Mouse (Mus musculus) heart, postnatal 14 days (tissue): ENCODE data around the gene Klf13. TPM values are rescaled to one million over a fixed set of nuclear protein-coding genes. Genes with fewer than 3 reads are reported as not detected.

ENCODE experiments used
- DNase-seq, 2 experiments: peaks; one replicate each; pipeline ENCODE4 v3.0.0; 2021 to 2022
- intact Hi-C: fragments of 180-260 bp; cut with DNase I; formaldehyde crosslinking; loops from one replicate; pipeline ENCODE4 v1.15.1; 2025
- total RNA-seq, 2 experiments: library from RNA; stranded (reverse); gene quantifications; 2 replicates each; pipeline ENCODE4 v1.2.3; 2021

The Klf13 gene
- total RNA-seq, 2 experiments from 2014 or later = 93.5 to 97.3 TPM

GRCm38 (mm10) chr7:63858571-63859152, 80.1 kb downstream of the Klf13 start:
- intact Hi-C loops = loop anchor here (1.0 to 10.0 kb wide), 6 partner anchors 26 to 426 kb away; partner anchors contain the start of genes Mtmr10 and Trpm1
- peak; percentile 91 to 92 for DNase-seq

GRCm38 (mm10) chr7:63857771-63858417, 80.8 kb downstream of the Klf13 start:
- intact Hi-C loops = loop anchor here (1.0 to 10.0 kb wide), 7 partner anchors 27 to 427 kb away; partner anchors contain the start of genes Mtmr10 and Trpm1
- no peak for DNase-seq

GRCm38 (mm10) chr7:63855283-63855682, 83.4 kb downstream of the Klf13 start:
- DNase-seq = peak; percentile 89 to 92
- intact Hi-C loops = loop anchor here (2.0 to 10.0 kb wide), 5 partner anchors 42 to 430 kb away; partner anchors contain the start of genes Mtmr10 and Trpm1

GRCm38 (mm10) chr7:63851841-63852533, 86.7 kb downstream of the Klf13 start:
- DNase-seq = peak; percentile 36 to 41
- intact Hi-C loops = loop anchor here (5.0 to 10.0 kb wide), 3 partner anchors 225 to 433 kb away; partner anchors contain the start of genes Mtmr10 and Trpm1

Other genes starting within 250 kb of the Klf13 start
- gene E030018B13Rik, start 22.1 kb downstream of the Klf13 start, total RNA-seq = not detected
- gene Trpm1, start 214.9 kb upstream of the Klf13 start, total RNA-seq = under 1 TPM in 1 of 2 experiments, not detected in 1; 0.33 TPM